Mouse (Mus musculus): ENCODE results near the gene Acoxl. TPM values are rescaled to one million over a fixed set of nuclear protein-coding genes. Genes with fewer than 3 reads are reported as not detected.

The Acoxl gene
- polyA plus RNA-seq, 1 experiment from 2014 or later, result not detected

DNA sequence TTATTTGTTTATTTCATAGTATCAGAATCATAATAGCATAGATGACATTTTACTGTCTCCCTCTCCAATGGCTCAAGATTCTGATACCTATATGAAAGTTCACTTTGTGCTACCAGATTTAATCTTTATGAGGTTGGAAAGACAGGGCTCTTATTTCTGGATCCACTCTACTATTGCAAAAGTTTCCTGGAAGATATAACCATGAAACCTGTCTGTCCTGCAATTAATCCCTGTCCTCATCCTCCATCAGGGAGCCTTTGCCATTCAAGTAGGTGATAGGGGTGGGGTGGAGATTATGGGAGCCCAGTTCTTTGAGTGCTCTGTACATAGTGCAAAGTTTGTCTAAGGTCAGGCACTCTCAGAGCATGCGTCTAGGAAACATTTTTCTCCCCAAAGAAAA lies 2.7 kb downstream of the Acoxl start:
- 92% methylated on average over 1 of the region's 1 CpGs for WGBS
- ATAC-seq (ENCODE audit: low FRiP score), result no peak

DNA sequence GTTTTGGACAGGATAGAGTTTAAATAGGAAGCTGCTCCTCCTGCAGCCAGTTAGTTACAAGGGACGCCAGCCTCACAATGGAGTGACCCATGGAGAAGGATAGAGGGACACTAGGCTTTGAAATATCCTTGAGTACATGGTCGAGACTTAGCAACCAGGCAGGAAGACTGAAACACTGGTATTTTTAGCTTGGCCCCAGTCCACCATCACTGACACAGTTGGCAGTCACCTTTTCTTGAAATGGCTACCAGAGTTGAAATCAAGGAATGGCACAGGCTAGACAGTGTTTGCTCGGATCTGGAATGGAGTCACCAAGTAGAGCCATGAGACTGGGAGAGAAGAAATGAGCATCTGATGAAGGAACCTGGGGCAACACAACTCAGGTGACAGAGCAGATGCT lies 3.7 kb downstream of the Acoxl start:
- no peak overlapping the region for H3K4me2 ChIP-seq (replicated peaks)
- H3K36me3 ChIP-seq (replicated peaks; ENCODE audit: control insufficient read depth, insufficient read depth), result no peaks in the 10 kb centered on the region
- DNase-seq (ENCODE audit: low spot score), result no peak
- H3K4me1 ChIP-seq (replicated peaks; ENCODE audit: control insufficient read depth, insufficient read depth, low read length), result no peaks in the 10 kb centered on the region
- no peaks in the 10 kb centered on the region for H3K9me3 ChIP-seq (ENCODE audit: control insufficient read depth, low read length)
- peaks cover 19% of the 10 kb centered on the region; the same call in 1 of the 2 replicates for H3K27me3 ChIP-seq (ENCODE audit: control insufficient read depth, insufficient read depth, low read length)
- H3K27ac ChIP-seq, result no peak overlapping the region
- no peak overlapping the region for H3K4me3 ChIP-seq (replicated peaks; ENCODE audit: low read length)
- no peak for ATAC-seq (ENCODE audit: low FRiP score)
- no peak overlapping the region for H3K9ac ChIP-seq
- WGBS, result 78% methylated on average over 3 of the region's 3 CpGs

More for the DNA sequence above, 2.7 kb downstream of the Acoxl start:
- Histone ChIP-seq H3K27me3 (ENCODE audit: control insufficient read depth, insufficient read depth, low read length) (peaks cover 19% of the 10 kb centered on the region; the same call in 1 of the 2 replicates), H3K4me3 (replicated peaks; ENCODE audit: low read length) (no peak overlapping the region), H3K4me1 (replicated peaks; ENCODE audit: control insufficient read depth, insufficient read depth, low read length) (no peaks in the 10 kb centered on the region), H3K27ac (no peak overlapping the region), H3K9ac (no peak overlapping the region), H3K9me3 (ENCODE audit: control insufficient read depth, low read length) (no peaks in the 10 kb centered on the region), H3K36me3 (replicated peaks; ENCODE audit: control insufficient read depth, insufficient read depth) (no peaks in the 10 kb centered on the region), H3K4me2 (replicated peaks) (no peak overlapping the region)
- no peak for DNase-seq (ENCODE audit: low spot score)

DNA sequence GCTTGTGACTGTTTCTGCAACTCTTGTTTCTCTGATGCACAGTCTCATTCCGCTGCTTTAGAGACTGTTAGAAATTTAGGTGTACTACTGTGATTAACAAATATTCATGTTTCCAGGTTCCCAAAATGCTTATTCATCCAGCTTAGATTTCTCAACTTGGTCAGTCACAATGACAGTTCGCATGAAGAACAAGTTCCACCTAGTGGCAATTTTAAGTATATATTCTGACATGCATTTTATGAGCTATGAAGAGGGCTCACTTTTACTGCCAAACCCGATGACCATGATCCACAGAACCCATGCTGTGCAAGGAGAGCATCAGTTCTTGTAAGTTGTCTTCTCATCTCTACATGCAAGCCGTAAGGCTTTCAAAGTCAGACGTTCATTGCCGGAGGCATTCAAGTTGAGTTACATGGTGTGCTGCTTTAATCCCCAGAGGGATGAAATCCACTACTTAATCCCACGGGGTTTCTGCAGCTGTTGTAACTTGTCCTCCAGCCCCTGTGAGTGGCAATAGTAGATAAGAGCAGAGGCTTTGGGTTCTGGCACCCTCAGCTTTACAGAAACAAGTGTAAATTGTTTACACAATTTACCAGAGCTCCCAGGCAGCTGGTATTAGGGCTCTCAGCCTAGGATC lies 6.8 kb downstream of the Acoxl start:
- Histone ChIP-seq H3K36me3 (replicated peaks; ENCODE audit: control insufficient read depth, insufficient read depth) (no peaks in the 10 kb centered on the region), H3K4me2 (replicated peaks) (no peak overlapping the region), H3K27ac (no peak overlapping the region), H3K9me3 (ENCODE audit: control insufficient read depth, low read length) (no peaks in the 10 kb centered on the region), H3K27me3 (ENCODE audit: control insufficient read depth, insufficient read depth, low read length) (no peaks in the 10 kb centered on the region), H3K4me3 (replicated peaks; ENCODE audit: low read length) (no peak overlapping the region), H3K9ac (no peak overlapping the region), H3K4me1 (replicated peaks; ENCODE audit: control insufficient read depth, insufficient read depth, low read length) (no peaks in the 10 kb centered on the region)
- no peak for ATAC-seq (ENCODE audit: low FRiP score)
- WGBS, result 69% methylated on average over 7 of the region's 7 CpGs
- DNase-seq (ENCODE audit: low spot score), result peak; percentile 45

DNA sequence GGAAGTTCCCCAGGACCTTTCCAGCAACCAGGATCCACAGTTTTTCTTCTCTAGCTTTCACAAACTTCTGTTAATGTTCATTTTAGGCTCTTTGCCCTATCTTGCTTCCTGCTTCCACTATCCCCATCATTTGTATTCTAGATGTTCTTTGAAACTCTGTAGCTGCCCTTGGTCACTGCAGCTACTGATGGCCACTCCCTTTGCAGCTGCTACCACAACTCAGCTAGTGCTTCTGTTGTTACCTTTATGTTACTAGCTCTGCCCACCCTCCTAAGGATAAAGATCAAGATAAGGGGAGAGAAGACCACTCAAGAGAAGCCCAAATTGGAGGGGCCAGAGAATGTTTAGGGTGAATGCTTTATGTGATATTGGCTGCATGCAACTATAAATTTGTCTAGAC lies 7.3 kb downstream of the Acoxl start:
- Histone ChIP-seq H3K4me1 (replicated peaks; ENCODE audit: control insufficient read depth, insufficient read depth, low read length) (no peaks in the 10 kb centered on the region), H3K9me3 (ENCODE audit: control insufficient read depth, low read length) (no peaks in the 10 kb centered on the region), H3K9ac (no peak overlapping the region), H3K27ac (no peak overlapping the region), H3K4me3 (replicated peaks; ENCODE audit: low read length) (no peak overlapping the region), H3K4me2 (replicated peaks) (no peak overlapping the region), H3K27me3 (ENCODE audit: control insufficient read depth, insufficient read depth, low read length) (no peaks in the 10 kb centered on the region), H3K36me3 (replicated peaks; ENCODE audit: control insufficient read depth, insufficient read depth) (no peaks in the 10 kb centered on the region)
- no peak for ATAC-seq (ENCODE audit: low FRiP score)
- DNase-seq (ENCODE audit: low spot score), result no peak

DNA sequence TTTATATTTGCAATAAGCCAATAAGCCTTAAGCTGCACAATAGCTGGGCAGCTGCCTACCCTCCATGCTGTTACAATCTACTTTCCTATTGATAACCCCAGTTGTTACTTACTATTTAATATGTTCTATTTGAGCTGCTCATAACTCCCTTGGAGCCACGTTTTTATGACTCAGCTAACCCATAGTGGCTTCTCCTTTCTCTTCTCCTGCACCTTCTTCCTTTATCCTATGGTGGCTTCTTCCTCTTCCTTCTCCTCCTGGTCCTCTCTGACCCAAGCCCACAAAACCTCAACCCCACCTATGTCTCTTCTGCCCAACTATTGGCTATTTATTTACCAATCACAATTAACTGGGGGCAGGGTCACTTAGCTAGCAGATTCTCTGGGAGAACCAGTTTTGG lies 7.9 kb downstream of the Acoxl start:
- WGBS, result 41% methylated on average over 1 of the region's 1 CpGs
- H3K36me3 ChIP-seq (replicated peaks; ENCODE audit: control insufficient read depth, insufficient read depth), result no peaks in the 10 kb centered on the region
- no peak for DNase-seq (ENCODE audit: low spot score)
- H3K4me1 ChIP-seq (replicated peaks; ENCODE audit: control insufficient read depth, insufficient read depth, low read length), result no peaks in the 10 kb centered on the region
- H3K4me2 ChIP-seq (replicated peaks), result no peak overlapping the region
- ATAC-seq (ENCODE audit: low FRiP score), result no peak
- H3K27ac ChIP-seq, result no peak overlapping the region
- no peaks in the 10 kb centered on the region for H3K9me3 ChIP-seq (ENCODE audit: control insufficient read depth, low read length)
- no peak overlapping the region for H3K4me3 ChIP-seq (replicated peaks; ENCODE audit: low read length)
- H3K27me3 ChIP-seq (ENCODE audit: control insufficient read depth, insufficient read depth, low read length), result no peaks in the 10 kb centered on the region
- H3K9ac ChIP-seq, result no peak overlapping the region

DNA sequence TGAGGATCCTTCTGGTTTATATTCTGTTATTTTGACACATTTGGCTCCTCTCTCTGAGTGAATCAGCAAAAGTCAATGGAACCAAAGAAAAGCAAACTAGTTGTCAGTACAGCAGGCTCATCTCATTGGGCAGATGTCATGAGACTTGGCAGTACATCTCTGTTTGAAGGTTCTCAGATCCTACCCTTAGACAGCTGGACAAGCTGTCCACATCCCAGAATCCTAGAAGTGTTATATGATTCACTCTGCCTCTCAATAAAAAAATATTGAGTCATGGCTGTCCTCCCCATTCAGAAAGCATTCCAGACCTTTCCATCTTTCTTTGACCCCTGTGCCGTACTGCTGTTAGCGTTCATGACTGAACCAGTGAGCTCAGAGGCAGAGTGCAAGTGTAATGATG lies 11.7 kb downstream of the Acoxl start:
- Histone ChIP-seq H3K9ac (no peak overlapping the region), H3K27me3 (ENCODE audit: control insufficient read depth, insufficient read depth, low read length) (no peaks in the 10 kb centered on the region), H3K36me3 (replicated peaks; ENCODE audit: control insufficient read depth, insufficient read depth) (no peaks in the 10 kb centered on the region), H3K27ac (no peak overlapping the region), H3K4me1 (replicated peaks; ENCODE audit: control insufficient read depth, insufficient read depth, low read length) (no peaks in the 10 kb centered on the region), H3K9me3 (ENCODE audit: control insufficient read depth, low read length) (no peaks in the 10 kb centered on the region), H3K4me3 (replicated peaks; ENCODE audit: low read length) (no peak overlapping the region), H3K4me2 (replicated peaks) (no peak overlapping the region)
- ATAC-seq (ENCODE audit: low FRiP score) (no peak), DNase-seq (ENCODE audit: low spot score) (no peak)
- 83% methylated on average over 2 of the region's 2 CpGs for WGBS

DNA sequence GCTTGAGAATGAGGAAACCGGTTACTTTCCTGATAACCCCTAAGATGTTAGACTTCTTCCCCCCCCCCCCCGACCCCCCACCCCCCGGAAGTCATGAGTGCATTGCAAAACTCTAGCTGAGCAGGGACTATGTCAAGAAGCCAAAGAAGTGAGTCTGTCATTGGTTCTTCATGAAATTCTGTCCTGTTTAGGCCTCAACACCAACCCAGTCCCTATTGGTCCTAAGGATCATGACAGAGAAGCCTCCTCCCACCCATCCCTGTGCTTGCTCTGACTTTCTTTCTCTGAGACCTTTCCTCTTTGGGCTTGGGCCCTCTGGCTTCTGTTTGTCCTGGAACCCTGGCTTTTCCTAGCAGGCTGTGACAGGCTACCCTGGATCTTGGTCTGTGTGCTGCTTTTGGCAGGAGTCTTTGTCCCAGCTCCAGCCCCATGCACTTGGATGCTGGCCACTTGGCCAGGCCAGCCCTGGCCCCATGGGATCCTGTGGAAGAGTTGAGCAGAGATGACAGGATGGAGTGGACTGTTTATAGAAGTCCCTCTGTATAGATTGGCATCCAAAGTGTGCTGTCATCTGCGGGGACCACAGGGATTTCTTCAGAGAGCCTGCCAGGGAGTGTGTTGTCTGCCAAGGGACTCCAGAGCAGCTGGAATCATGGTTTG lies 15.8 kb downstream of the Acoxl start:
- Histone ChIP-seq H3K36me3 (replicated peaks; ENCODE audit: control insufficient read depth, insufficient read depth) (no peaks in the 10 kb centered on the region), H3K4me1 (replicated peaks; ENCODE audit: control insufficient read depth, insufficient read depth, low read length) (no peaks in the 10 kb centered on the region), H3K9ac (no peak overlapping the region), H3K27ac (no peak overlapping the region), H3K4me3 (replicated peaks; ENCODE audit: low read length) (no peak overlapping the region), H3K27me3 (ENCODE audit: control insufficient read depth, insufficient read depth, low read length) (no peaks in the 10 kb centered on the region), H3K9me3 (ENCODE audit: control insufficient read depth, low read length) (no peaks in the 10 kb centered on the region), H3K4me2 (replicated peaks) (no peak overlapping the region)
- WGBS, result 66% methylated on average over 4 of the region's 4 CpGs
- DNase-seq (ENCODE audit: low spot score) (peak; percentile 57), ATAC-seq (ENCODE audit: low FRiP score) (peak; percentile 81; the same call in 1 of the 2 replicates)

DNA sequence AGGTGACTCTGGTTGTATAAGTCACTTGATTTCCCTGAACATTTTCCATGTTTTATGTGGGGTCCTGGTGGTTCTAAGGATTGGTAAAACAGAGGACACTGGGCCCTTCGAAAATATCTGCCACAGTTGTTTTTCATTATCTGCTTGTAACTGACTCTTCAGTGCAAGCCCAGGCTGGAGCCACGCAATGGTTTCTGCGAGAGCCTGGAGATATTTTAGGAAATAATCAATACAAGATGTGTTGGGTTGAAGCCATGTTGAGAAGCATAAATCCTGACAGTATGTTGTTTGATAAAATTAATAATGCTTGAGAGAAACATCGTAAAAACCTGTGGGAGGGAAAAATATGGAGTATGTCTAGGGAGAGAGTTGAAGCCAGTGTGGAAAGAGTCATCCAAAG lies 25.7 kb downstream of the Acoxl start:
- 81% methylated on average over 4 of the region's 4 CpGs for WGBS
- H3K9ac ChIP-seq, result no peak overlapping the region

DNA sequence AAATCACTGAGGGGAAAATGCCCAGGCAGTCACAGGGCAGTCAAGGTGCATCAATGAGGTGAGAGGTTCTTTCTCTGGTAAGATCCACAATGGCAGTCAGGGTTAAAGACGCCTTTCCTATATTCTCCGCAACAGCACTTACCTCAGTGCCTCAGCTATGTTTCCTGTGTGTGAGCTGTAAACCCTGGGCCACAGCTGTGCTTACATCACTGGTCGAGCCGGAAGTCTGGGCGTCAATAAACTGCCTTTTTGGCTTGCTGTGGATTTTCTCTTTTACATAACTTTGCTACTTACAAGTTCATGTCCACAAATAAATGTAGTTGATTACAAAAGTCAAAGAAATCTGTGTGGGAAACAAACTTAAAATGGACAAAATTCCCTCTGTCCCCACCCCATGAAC lies 42.4 kb downstream of the Acoxl start:
- DNase-seq (ENCODE audit: low spot score) (no peak), ATAC-seq (ENCODE audit: low FRiP score) (no peak)
- Histone ChIP-seq H3K4me1 (replicated peaks; ENCODE audit: control insufficient read depth, insufficient read depth, low read length) (no peaks in the 10 kb centered on the region), H3K36me3 (replicated peaks; ENCODE audit: control insufficient read depth, insufficient read depth) (no peaks in the 10 kb centered on the region), H3K4me3 (replicated peaks; ENCODE audit: low read length) (no peak overlapping the region), H3K27me3 (ENCODE audit: control insufficient read depth, insufficient read depth, low read length) (no peaks in the 10 kb centered on the region), H3K9me3 (ENCODE audit: control insufficient read depth, low read length) (no peaks in the 10 kb centered on the region), H3K4me2 (replicated peaks) (no peak overlapping the region), H3K9ac (no peak overlapping the region), H3K27ac (no peak overlapping the region)
- 89% methylated on average over 5 of the region's 5 CpGs for WGBS

More for the DNA sequence above, 25.7 kb downstream of the Acoxl start:
- Histone ChIP-seq H3K9me3 (ENCODE audit: control insufficient read depth, low read length) (no peaks in the 10 kb centered on the region), H3K4me2 (replicated peaks) (no peak overlapping the region), H3K36me3 (replicated peaks; ENCODE audit: control insufficient read depth, insufficient read depth) (no peaks in the 10 kb centered on the region), H3K4me3 (replicated peaks; ENCODE audit: low read length) (no peak overlapping the region), H3K27ac (no peak overlapping the region), H3K27me3 (ENCODE audit: control insufficient read depth, insufficient read depth, low read length) (no peaks in the 10 kb centered on the region), H3K4me1 (replicated peaks; ENCODE audit: control insufficient read depth, insufficient read depth, low read length) (no peaks in the 10 kb centered on the region)
- ATAC-seq (ENCODE audit: low FRiP score), result no peak
- DNase-seq (ENCODE audit: low spot score), result no peak

Measured in hindbrain, embryonic 14.5 days (tissue).